Mouse (Mus musculus): ENCODE results near the gene Pum1.

The Pum1 gene

GRCm38 (mm10) chr4:130815860-130816259 lies 152.7 kb downstream of the Pum1 start:
- no peak for DNase-seq (ENCODE audit: low spot score in 2 of 2)

- DNase-seq (ENCODE audit: low spot score in 2 of 2) = no peak
These were observed 156.7 kb downstream of the Pum1 start for GRCm38 (mm10) chr4:130819806-130820205.

- DNase-seq (ENCODE audit: low spot score in 2 of 2) = no peak
These were observed 157.6 kb downstream of the Pum1 start for GRCm38 (mm10) chr4:130820594-130821255.

- DNase-seq (ENCODE audit: low spot score in 2 of 2) = peak in 1 of 2 experiments; percentile 75
These were observed 165.9 kb downstream of the Pum1 start for GRCm38 (mm10) chr4:130828851-130829673.
